Mouse (Mus musculus) frontal cortex, adult (tissue): ENCODE data around the gene Gm21778.
"Not testable (repeated sequence)": the region's sequence is repeated elsewhere in the genome, so short reads cannot be mapped to it uniquely, and the experiment has no call there.

Source experiments
- ATAC-seq: cut with Nextera tagmentation; 2 replicates; pipeline ENCODE4 v1.9.2; 2017; ENCODE audit warnings: mild to moderate bottlenecking, moderate library complexity, mixed read lengths; ENCODE audit not compliant: low TSS enrichment

Gm21778 gene

GRCm38 (mm10) chrY:5942160-5942559, at the start of gene Gm21778:
Gene Gm21778 (plus strand): TSS chrY:5942460.
- not testable (repeated sequence) for ATAC-seq
